Mouse (Mus musculus): ENCODE results near the gene Gulp1. TPM values are rescaled to one million over a fixed set of nuclear protein-coding genes. Genes with fewer than 3 reads are reported as not detected.

Gene Gulp1
- 48.6 and 49.6 TPM in 2 replicates for polyA plus RNA-seq (2015; fragmentation: Nextera tagmentation; extraction: Ambion mirVana)

- Histone ChIP-seq H3K27me3 (no peaks in the 10 kb centered on the region), H3K27ac (peak within 1 kb of the TSS; percentile 98), H3K4me3 (peak within 1 kb of the TSS; percentile 87), H3K9ac (peak within 1 kb of the TSS; percentile 96), H3K4me1 (peaks cover 25% of the 10 kb centered on the region), H3K9me3 (no peaks in the 10 kb centered on the region), H3K4me2 (replicated peaks) (peak within 1 kb of the TSS; percentile 71), H3K36me3 (no peaks in the 10 kb centered on the region)
- ATAC-seq (ENCODE audit: low FRiP score, low read depth): peak; percentile 90
- WGBS: under 1% methylated on average over 55 of the region's 55 CpGs
These were observed at the start of gene Gulp1 for GRCm38 (mm10) chr1:44551461-44552370. Gene Gulp1 (plus strand): TSS chr1:44551511.

GRCm38 (mm10) chr1:44550261-44550660 lies 1.1 kb upstream of the Gulp1 start:
- H3K9me3 ChIP-seq: no peaks in the 10 kb centered on the region
- no peaks in the 10 kb centered on the region for H3K36me3 ChIP-seq
- H3K27ac ChIP-seq: no peak overlapping the region
- no peak overlapping the region for H3K9ac ChIP-seq
- 71% methylated on average over 6 of the region's 6 CpGs for WGBS
- H3K4me2 ChIP-seq (replicated peaks): no peak overlapping the region; the same call in 1 of the 2 replicates
- H3K4me3 ChIP-seq: no peak overlapping the region
- peaks cover 25% of the 10 kb centered on the region for H3K4me1 ChIP-seq
- H3K27me3 ChIP-seq: no peaks in the 10 kb centered on the region
- no peak for ATAC-seq (ENCODE audit: low FRiP score, low read depth)

DNA sequence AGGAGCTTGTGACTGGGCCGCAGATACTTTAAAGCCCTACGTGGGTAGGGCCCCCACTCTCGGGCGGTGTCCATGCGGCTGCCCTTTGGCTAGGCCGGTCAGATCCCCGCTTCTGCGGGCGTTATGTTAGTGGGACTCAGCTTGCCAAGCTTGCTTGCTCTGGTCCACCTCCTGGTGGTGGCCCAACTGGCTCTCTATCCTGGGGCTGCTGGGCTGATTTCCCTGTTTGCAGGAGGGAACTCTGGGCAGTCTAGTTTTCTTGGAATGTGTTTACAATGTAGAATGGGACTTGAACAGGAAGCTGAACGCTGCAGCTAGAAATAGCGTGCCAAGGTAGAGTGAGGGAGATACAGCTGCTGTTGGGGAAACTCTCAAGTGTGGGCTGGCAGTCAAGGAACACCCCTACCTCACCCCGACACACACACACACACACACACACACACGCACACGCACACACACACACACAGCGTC lies 1.1 kb downstream of the Gulp1 start:
- Histone ChIP-seq H3K4me1 (peaks cover 25% of the 10 kb centered on the region), H3K36me3 (no peaks in the 10 kb centered on the region), H3K27ac (peak overlapping the region; percentile 98), H3K4me3 (peak overlapping the region; percentile 87), H3K9me3 (no peaks in the 10 kb centered on the region), H3K27me3 (no peaks in the 10 kb centered on the region), H3K9ac (peak overlapping the region; percentile 96), H3K4me2 (replicated peaks) (peak overlapping the region; percentile 71)
- ATAC-seq (ENCODE audit: low FRiP score, low read depth): peak; percentile 68
- WGBS: under 1% methylated on average over 15 of the region's 15 CpGs

GRCm38 (mm10) chr1:44553166-44553898 lies 2.0 kb downstream of the Gulp1 start:
- Histone ChIP-seq H3K4me2 (replicated peaks) (peak overlapping the region; percentile 71), H3K27ac (peak overlapping the region; percentile 98), H3K4me3 (peak overlapping the region; percentile 87), H3K4me1 (peaks cover 25% of the 10 kb centered on the region), H3K36me3 (no peaks in the 10 kb centered on the region), H3K9me3 (no peaks in the 10 kb centered on the region), H3K27me3 (no peaks in the 10 kb centered on the region), H3K9ac (peak overlapping the region; percentile 96)
- ATAC-seq (ENCODE audit: low FRiP score, low read depth): no peak
- WGBS: 11% methylated on average over 6 of the region's 6 CpGs

- Histone ChIP-seq H3K27me3 (no peaks in the 10 kb centered on the region), H3K4me3 (no peak overlapping the region), H3K4me1 (0 out of 2 replicates have a peak, but pooled peaks cover 6% of the 10 kb centered on the region), H3K36me3 (no peaks in the 10 kb centered on the region), H3K9me3 (no peaks in the 10 kb centered on the region), H3K9ac (no peak overlapping the region), H3K27ac (no peak overlapping the region), H3K4me2 (replicated peaks) (no peak overlapping the region)
- WGBS: 24% methylated on average over 4 of the region's 4 CpGs
- ATAC-seq (ENCODE audit: low FRiP score, low read depth): no peak
These were observed 16.1 kb downstream of the Gulp1 start for GRCm38 (mm10) chr1:44567431-44567830.

GRCm38 (mm10) chr1:44568296-44568695 lies 17.0 kb downstream of the Gulp1 start:
- H3K4me2 ChIP-seq (replicated peaks): no peak overlapping the region
- WGBS: 94% methylated on average over 2 of the region's 2 CpGs
- no peak for ATAC-seq (ENCODE audit: low FRiP score, low read depth)
- no peaks in the 10 kb centered on the region for H3K36me3 ChIP-seq
- no peaks in the 10 kb centered on the region for H3K27me3 ChIP-seq
- H3K9me3 ChIP-seq: no peaks in the 10 kb centered on the region
- no peak overlapping the region for H3K4me3 ChIP-seq
- 0 out of 2 replicates have a peak, but pooled peaks cover 6% of the 10 kb centered on the region for H3K4me1 ChIP-seq
- no peak overlapping the region for H3K9ac ChIP-seq
- no peak overlapping the region for H3K27ac ChIP-seq

DNA sequence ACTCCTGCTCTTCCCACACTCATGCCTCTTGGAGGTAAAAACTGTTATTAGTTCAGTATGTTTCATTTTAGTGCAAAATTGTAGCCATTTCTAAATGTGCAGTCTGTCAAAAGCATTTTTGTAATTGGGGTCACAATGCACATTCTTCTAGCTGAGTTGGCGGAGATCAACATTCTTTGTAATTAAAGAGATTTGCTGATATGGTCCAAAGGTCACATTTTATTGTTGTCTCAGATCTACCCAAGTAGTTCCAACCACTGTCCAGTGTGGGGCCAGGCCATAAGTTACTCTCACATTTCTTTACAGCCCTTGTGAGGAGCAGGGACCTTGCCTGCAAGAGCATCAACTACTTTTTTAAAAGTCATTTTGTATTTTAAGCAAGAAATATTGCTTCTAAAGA lies 24.7 kb downstream of the Gulp1 start:
- Histone ChIP-seq H3K4me2 (replicated peaks) (no peak overlapping the region), H3K4me3 (no peak overlapping the region), H3K9ac (no peak overlapping the region), H3K36me3 (no peaks in the 10 kb centered on the region), H3K4me1 (no peaks in the 10 kb centered on the region; the same call in 1 of the 2 replicates), H3K27me3 (no peaks in the 10 kb centered on the region), H3K27ac (no peak overlapping the region), H3K9me3 (no peaks in the 10 kb centered on the region)
- ATAC-seq (ENCODE audit: low FRiP score, low read depth): no peak
- WGBS: 63% methylated on average over 1 of the region's 1 CpGs

GRCm38 (mm10) chr1:44576610-44577009 lies 25.3 kb downstream of the Gulp1 start:
- no peak for ATAC-seq (ENCODE audit: low FRiP score, low read depth)
- no peak overlapping the region for H3K27ac ChIP-seq
- no peaks in the 10 kb centered on the region for H3K9me3 ChIP-seq
- H3K36me3 ChIP-seq: no peaks in the 10 kb centered on the region
- no peaks in the 10 kb centered on the region; the same call in 1 of the 2 replicates for H3K4me1 ChIP-seq
- H3K27me3 ChIP-seq: no peaks in the 10 kb centered on the region
- no peak overlapping the region for H3K4me2 ChIP-seq (replicated peaks)
- no peak overlapping the region for H3K4me3 ChIP-seq
- WGBS: 77% methylated on average over 2 of the region's 2 CpGs
- no peak overlapping the region for H3K9ac ChIP-seq

- Histone ChIP-seq H3K4me2 (replicated peaks) (no peak overlapping the region), H3K36me3 (no peaks in the 10 kb centered on the region), H3K9me3 (no peaks in the 10 kb centered on the region), H3K9ac (no peak overlapping the region), H3K27me3 (no peaks in the 10 kb centered on the region), H3K4me1 (peaks cover 14% of the 10 kb centered on the region), H3K27ac (no peak overlapping the region), H3K4me3 (no peak overlapping the region)
- ATAC-seq (ENCODE audit: low FRiP score, low read depth): peak; percentile 70
- WGBS: 38% methylated on average over 3 of the region's 3 CpGs
These were observed 29.1 kb downstream of the Gulp1 start for GRCm38 (mm10) chr1:44580390-44580789.

DNA sequence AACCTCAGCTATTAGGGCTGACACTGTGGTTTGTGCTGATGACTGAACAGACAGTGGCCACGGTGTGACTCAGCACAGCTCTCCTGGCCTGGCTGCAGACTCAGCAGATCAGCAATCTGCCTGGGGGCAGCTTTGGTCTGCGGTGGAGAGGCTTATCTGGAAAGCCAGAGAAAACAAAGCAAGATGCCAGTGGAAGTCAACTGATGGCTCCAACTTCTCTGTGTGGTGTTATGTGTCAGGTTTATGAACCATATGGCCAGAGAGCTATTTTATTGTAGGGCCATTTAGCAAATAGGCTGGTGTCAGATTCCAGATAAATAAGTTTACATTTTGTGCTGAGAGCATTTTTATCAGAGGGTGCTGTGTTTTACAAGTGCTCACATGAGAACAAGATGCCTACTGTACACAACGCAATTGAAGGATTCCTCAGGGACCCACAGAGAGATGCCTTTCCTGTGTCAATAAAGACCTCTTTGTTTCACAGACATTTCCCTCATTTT lies 33.6 kb downstream of the Gulp1 start:
- no peaks in the 10 kb centered on the region for H3K27me3 ChIP-seq
- no peaks in the 10 kb centered on the region for H3K9me3 ChIP-seq
- no peak overlapping the region for H3K4me3 ChIP-seq
- 3% methylated on average over 3 of the region's 3 CpGs for WGBS
- H3K4me2 ChIP-seq (replicated peaks): no peak overlapping the region
- H3K9ac ChIP-seq: peak overlapping the region; percentile 14; the same call in 1 of the 2 replicates
- H3K36me3 ChIP-seq: no peaks in the 10 kb centered on the region
- peaks cover 16% of the 10 kb centered on the region for H3K4me1 ChIP-seq
- ATAC-seq (ENCODE audit: low FRiP score, low read depth): peak; percentile 74
- H3K27ac ChIP-seq: peak overlapping the region; percentile 56; the same call in 1 of the 2 replicates

- no peaks in the 10 kb centered on the region for H3K36me3 ChIP-seq
- 24% methylated on average over 3 of the region's 3 CpGs for WGBS
These were observed 40.4 kb downstream of the Gulp1 start for GRCm38 (mm10) chr1:44591742-44592141.

DNA sequence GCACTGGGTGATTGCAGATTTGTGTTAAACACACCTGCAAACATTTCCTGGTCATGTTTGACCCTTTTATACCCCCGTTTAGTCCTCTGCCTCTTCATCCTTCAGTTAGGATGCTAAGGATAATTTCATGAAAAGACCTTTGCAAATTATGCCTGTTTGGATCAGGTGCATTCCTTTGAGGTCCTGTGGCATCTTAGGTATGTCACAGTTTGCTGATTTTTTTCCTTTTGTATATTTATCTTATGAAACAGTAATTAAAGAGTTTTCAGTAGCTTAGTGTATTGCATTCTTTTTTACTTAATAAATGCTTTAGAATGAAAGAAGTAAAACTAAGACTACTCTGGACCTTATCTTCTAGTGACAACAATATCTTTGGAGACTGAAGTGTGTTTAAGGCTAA lies 41.8 kb downstream of the Gulp1 start:
- no peak overlapping the region for H3K27ac ChIP-seq
- no peak overlapping the region for H3K9ac ChIP-seq
- no peak for ATAC-seq (ENCODE audit: low FRiP score, low read depth)
- no peak overlapping the region for H3K4me2 ChIP-seq (replicated peaks)
- H3K36me3 ChIP-seq: no peaks in the 10 kb centered on the region
- WGBS: 76% methylated on average over 1 of the region's 1 CpGs
- no peaks in the 10 kb centered on the region for H3K27me3 ChIP-seq
- H3K9me3 ChIP-seq: no peaks in the 10 kb centered on the region
- H3K4me1 ChIP-seq: peaks cover 11% of the 10 kb centered on the region
- no peak overlapping the region for H3K4me3 ChIP-seq

More at GRCm38 (mm10) chr1:44591742-44592141, 40.4 kb downstream of the Gulp1 start:
- Histone ChIP-seq H3K9ac (no peak overlapping the region), H3K27me3 (no peaks in the 10 kb centered on the region), H3K27ac (peak overlapping the region; percentile 44; the same call in 1 of the 2 replicates), H3K9me3 (no peaks in the 10 kb centered on the region), H3K4me3 (no peak overlapping the region), H3K4me2 (replicated peaks) (no peak overlapping the region), H3K4me1 (peaks cover 11% of the 10 kb centered on the region)
- ATAC-seq (ENCODE audit: low FRiP score, low read depth): peak; percentile 67; the same call in 1 of the 2 replicates
